Mouse (Mus musculus) forebrain, embryonic 13.5 days (tissue): ENCODE measurements around the gene 2810408A11Rik. TPM values are rescaled to one million over a fixed set of nuclear protein-coding genes. Genes with fewer than 3 reads are reported as not detected.

Experiments used
- ATAC-seq: fragments of 200-750 bp; cut with Nextera tagmentation; 2 replicates; pipeline ENCODE4 v1.8.0; 2017
- H3K27ac ChIP-seq: fragments of 300-500 bp; sonication (generic); 2 replicates; pipeline ENCODE4 v1.5.1; 2015; ENCODE audit warnings: inconsistent platforms, mild to moderate bottlenecking, moderate library complexity
- H3K27me3 ChIP-seq: fragments of 300-500 bp; sonication (generic); 2 replicates; pipeline ENCODE4 v1.6.1; 2015; ENCODE audit warnings: mild to moderate bottlenecking, inconsistent platforms
- H3K36me3 ChIP-seq: fragments of 300-500 bp; sonication (generic); 2 replicates; pipeline ENCODE4 v1.6.1; 2015; ENCODE audit warnings: mild to moderate bottlenecking, inconsistent platforms; ENCODE audit not compliant: poor library complexity, severe bottlenecking
- H3K4me1 ChIP-seq: fragments of 300-500 bp; sonication (generic); 2 replicates; pipeline ENCODE4 v1.6.1; 2015; ENCODE audit warnings: inconsistent platforms
- H3K4me2 ChIP-seq: fragments of 300-500 bp; sonication (generic); 2 replicates; pipeline ENCODE4 v1.6.1; 2015; ENCODE audit warnings: inconsistent platforms, mild to moderate bottlenecking, moderate library complexity
- H3K4me3 ChIP-seq: fragments of 300-500 bp; sonication (generic); 2 replicates; pipeline ENCODE4 v1.5.1; 2015; ENCODE audit warnings: mild to moderate bottlenecking, inconsistent platforms
- H3K9ac ChIP-seq: fragments of 300-500 bp; sonication (generic); 2 replicates; pipeline ENCODE4 v1.6.1; 2015; ENCODE audit warnings: mild to moderate bottlenecking, inconsistent platforms
- H3K9me3 ChIP-seq: fragments of 300-500 bp; sonication (generic); replicated peaks from 2 replicates; pipeline ENCODE4 v1.6.1; 2016; ENCODE audit warnings: inconsistent platforms
- whole genome bisulfite sequencing: fragments of 180-500 bp; shearing (Covaris S2); methylation state at CpG from one replicate; pipeline ENCODE4 v1.1.7; 2015; 5-methylcytosine and 5-hydroxymethylcytosine counted together
- polyA plus RNA-seq: library from polyadenylated mRNA; unstranded; fragments of >200 nt; fragmentation: Nextera tagmentation; extraction: Ambion mirVana; gene quantifications from 2 replicates; pipeline ENCODE4 v1.2.1, GENCODE M21; 2015

The 2810408A11Rik gene
- polyA plus RNA-seq, 1 experiment from 2014 or later: 19.1 TPM

DNA sequence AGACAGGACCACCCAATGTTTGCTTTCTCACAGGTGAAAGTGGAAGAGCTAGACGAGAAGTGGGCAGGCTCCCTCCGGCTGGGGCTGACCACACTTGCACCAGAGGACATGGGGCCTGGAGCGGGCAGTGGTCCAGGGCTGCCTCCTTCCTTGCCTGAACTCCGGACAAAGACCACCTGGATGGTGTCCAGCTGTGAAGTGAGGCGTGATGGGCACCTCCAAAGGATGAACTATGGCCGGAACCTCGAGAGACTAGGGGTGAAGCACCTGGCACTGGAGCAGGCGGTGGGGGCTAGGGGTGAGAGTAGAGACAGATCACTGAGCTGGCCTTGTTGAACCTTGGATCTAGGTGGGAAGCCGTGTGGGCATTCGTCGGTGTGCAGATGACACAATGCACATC lies 7.9 kb upstream of the 2810408A11Rik start:
- no peak overlapping the region for H3K9ac ChIP-seq
- H3K4me1 ChIP-seq: peaks cover 7% of the 10 kb centered on the region
- no peak overlapping the region for H3K4me3 ChIP-seq
- WGBS: 92% methylated on average over 11 of the region's 11 CpGs
- H3K27me3 ChIP-seq: no peaks in the 10 kb centered on the region
- H3K4me2 ChIP-seq: no peak overlapping the region
- H3K27ac ChIP-seq: no peak overlapping the region
- no peak for ATAC-seq
- peaks cover 99% of the 10 kb centered on the region for H3K36me3 ChIP-seq
- H3K9me3 ChIP-seq: no peaks in the 10 kb centered on the region

DNA sequence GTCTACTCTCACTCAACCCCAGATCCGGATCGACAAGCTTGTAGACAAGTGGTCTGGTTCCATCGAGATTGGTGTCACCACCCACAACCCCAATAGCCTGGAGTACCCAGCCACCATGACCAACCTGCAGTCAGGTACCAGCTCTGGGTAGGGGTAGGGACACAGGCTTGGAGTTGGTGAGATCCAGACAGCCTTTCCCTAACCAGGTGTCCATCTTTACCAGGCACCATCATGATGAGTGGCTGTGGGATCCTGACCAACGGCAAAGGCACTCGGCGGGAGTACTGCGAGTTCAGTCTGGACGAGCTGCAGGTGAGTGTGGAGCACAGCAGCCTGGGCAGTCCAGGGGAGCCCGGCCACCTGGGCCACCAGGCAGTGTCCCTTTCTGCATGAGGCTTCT lies 3.5 kb upstream of the 2810408A11Rik start:
- H3K4me1 ChIP-seq: peaks cover 23% of the 10 kb centered on the region
- no peaks in the 10 kb centered on the region for H3K9me3 ChIP-seq
- H3K27ac ChIP-seq: no peak overlapping the region
- H3K4me2 ChIP-seq: no peak overlapping the region
- H3K36me3 ChIP-seq: peaks cover 63% of the 10 kb centered on the region
- WGBS: 94% methylated on average over 9 of the region's 9 CpGs
- H3K9ac ChIP-seq: no peak overlapping the region
- H3K27me3 ChIP-seq: no peaks in the 10 kb centered on the region
- ATAC-seq: no peak
- no peak overlapping the region for H3K4me3 ChIP-seq

DNA sequence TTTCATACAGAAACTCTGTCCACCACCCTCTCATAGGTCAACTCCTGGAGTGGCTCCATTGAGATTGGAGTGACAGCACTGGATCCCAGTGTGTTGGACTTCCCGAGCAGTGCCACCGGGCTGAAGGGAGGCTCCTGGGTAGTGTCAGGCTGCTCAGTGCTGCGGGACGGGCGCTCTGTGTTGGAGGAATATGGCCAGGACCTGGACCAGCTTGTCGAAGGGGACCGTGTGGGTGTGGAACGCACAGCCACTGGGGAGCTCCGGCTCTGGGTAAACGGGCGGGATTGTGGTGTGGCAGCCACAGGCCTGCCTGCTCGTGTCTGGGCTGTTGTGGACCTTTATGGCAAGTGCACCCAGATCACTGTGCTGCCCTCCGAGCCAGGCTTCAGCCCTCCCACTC lies 2.2 kb upstream of the 2810408A11Rik start:
- 83% methylated on average over 13 of the region's 13 CpGs for WGBS

GRCm38 (mm10) chr11:69901993-69902392 lies 1.2 kb upstream of the 2810408A11Rik start:
- ATAC-seq: peak; percentile 7; the same call in 1 of the 2 replicates

More for the DNA sequence above, 2.2 kb upstream of the 2810408A11Rik start:
- Histone ChIP-seq H3K4me2 (peak overlapping the region; percentile 95), H3K4me1 (peaks cover 32% of the 10 kb centered on the region), H3K9me3 (no peaks in the 10 kb centered on the region), H3K27me3 (no peaks in the 10 kb centered on the region), H3K36me3 (peaks cover 50% of the 10 kb centered on the region), H3K4me3 (peak overlapping the region; percentile 89), H3K9ac (peak overlapping the region; percentile 97), H3K27ac (no peak overlapping the region)
- ATAC-seq: no peak

GRCm38 (mm10) chr11:69901406-69901846 lies 639 bp upstream of the 2810408A11Rik start:
- H3K9ac ChIP-seq: peak overlapping the region; percentile 97
- no peaks in the 10 kb centered on the region for H3K9me3 ChIP-seq
- peaks cover 34% of the 10 kb centered on the region for H3K36me3 ChIP-seq
- ATAC-seq: peak; percentile 77
- WGBS: under 1% methylated on average over 42 of the region's 42 CpGs
- H3K27ac ChIP-seq: peak overlapping the region; percentile 96
- peak overlapping the region; percentile 89 for H3K4me3 ChIP-seq
- peaks cover 32% of the 10 kb centered on the region for H3K4me1 ChIP-seq
- no peaks in the 10 kb centered on the region for H3K27me3 ChIP-seq
- peak overlapping the region; percentile 95 for H3K4me2 ChIP-seq

More at GRCm38 (mm10) chr11:69901993-69902392, 1.2 kb upstream of the 2810408A11Rik start:
- Histone ChIP-seq H3K27me3 (no peaks in the 10 kb centered on the region), H3K9ac (peak overlapping the region; percentile 97), H3K4me1 (peaks cover 32% of the 10 kb centered on the region), H3K4me3 (peak overlapping the region; percentile 89), H3K27ac (peak overlapping the region; percentile 96), H3K4me2 (peak overlapping the region; percentile 95), H3K9me3 (no peaks in the 10 kb centered on the region), H3K36me3 (peaks cover 40% of the 10 kb centered on the region)
- WGBS: under 1% methylated on average over 30 of the region's 39 CpGs

- 15% methylated on average over 4 of the region's 4 CpGs for WGBS
- H3K9ac ChIP-seq: peak overlapping the region; percentile 97
- no peaks in the 10 kb centered on the region for H3K27me3 ChIP-seq
- H3K27ac ChIP-seq: no peak overlapping the region
- peaks cover 32% of the 10 kb centered on the region for H3K4me1 ChIP-seq
- peaks cover 19% of the 10 kb centered on the region for H3K36me3 ChIP-seq
- no peak for ATAC-seq
- H3K4me3 ChIP-seq: peak overlapping the region; percentile 89
- H3K9me3 ChIP-seq: no peaks in the 10 kb centered on the region
- peak overlapping the region; percentile 95 for H3K4me2 ChIP-seq
These were observed 917 bp downstream of the 2810408A11Rik start for GRCm38 (mm10) chr11:69899870-69900269.

DNA sequence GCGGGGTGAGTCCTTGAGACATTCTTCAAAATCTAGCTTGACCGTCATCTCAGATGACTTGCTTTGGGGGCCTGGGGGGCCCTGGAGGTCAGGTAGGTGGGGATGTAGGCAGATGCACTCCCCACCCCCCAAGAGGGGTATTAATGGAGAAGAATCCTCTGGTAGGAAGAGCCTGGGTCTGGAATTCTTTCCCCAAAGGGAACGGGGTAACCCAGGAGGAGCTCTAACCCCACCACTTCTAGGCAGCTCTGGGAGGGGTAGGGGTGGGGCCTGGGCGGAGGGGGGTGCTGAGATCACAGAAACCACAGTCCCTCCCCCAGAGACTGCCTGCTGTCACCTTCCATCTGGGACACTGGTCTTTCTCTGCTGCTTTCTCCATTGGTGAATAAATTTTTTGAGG lies 5.5 kb downstream of the 2810408A11Rik start, which contains the start of gene Acap1:
Gene Acap1 (minus strand): TSS at position 249 of the 400 bp plus-strand sequence.
- Histone ChIP-seq H3K36me3 (no peaks in the 10 kb centered on the region), H3K27ac (no peak within 1 kb of the TSS), H3K4me1 (peaks cover 17% of the 10 kb centered on the region), H3K9me3 (no peaks in the 10 kb centered on the region), H3K27me3 (no peaks in the 10 kb centered on the region), H3K9ac (no peak within 1 kb of the TSS), H3K4me3 (no peak within 1 kb of the TSS), H3K4me2 (no peak within 1 kb of the TSS)
- ATAC-seq: no peak
- WGBS: 83% methylated on average over 4 of the region's 4 CpGs

DNA sequence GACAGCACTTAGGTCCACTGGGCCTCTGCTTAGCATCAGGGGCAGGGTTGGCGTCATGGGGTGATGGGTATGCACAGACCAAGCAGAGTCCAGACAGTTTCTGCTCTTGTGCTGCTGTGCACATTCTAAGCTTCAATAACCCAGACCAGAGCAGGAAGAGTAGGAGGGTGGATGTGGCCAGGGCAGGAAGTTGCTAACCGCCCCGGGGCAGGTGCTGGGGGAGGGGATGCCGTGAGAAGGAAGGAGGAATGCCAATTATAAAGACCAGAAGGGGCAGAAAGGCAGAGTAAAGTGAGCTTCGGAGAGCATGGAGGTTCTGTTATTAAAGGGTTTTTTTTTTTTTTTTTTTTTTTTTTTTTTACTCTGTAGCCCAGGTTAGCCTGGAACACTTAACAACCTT lies 6.1 kb downstream of the 2810408A11Rik start:
- H3K9me3 ChIP-seq: no peaks in the 10 kb centered on the region

DNA sequence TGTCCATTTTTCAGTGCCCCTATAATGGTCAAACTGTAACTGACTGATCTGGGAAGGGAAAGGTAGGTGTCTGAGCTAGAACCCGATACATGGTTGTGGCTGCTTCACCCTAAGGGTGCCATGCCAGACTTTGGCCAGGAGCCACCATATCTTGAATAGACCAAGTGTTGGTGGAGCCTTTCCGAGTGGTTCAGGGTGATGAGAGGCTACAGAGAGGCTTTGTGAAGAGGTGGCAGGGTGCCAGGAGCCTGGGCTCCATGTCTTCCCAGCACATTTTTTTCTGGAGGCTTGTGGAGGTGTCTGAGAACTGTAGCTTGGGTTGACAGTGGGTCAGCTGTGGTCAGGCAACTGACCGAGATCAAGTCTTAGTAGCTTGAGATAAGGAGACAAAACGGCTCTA lies 9.3 kb downstream of the 2810408A11Rik start:
- 70% methylated on average over 4 of the region's 4 CpGs for WGBS
- H3K4me3 ChIP-seq: no peak overlapping the region
- H3K4me2 ChIP-seq: no peak overlapping the region
- no peak for ATAC-seq
- no peak overlapping the region for H3K9ac ChIP-seq
- H3K27ac ChIP-seq: no peak overlapping the region
- H3K27me3 ChIP-seq: no peaks in the 10 kb centered on the region
- H3K36me3 ChIP-seq: no peaks in the 10 kb centered on the region
- no peaks in the 10 kb centered on the region for H3K9me3 ChIP-seq
- no peaks in the 10 kb centered on the region for H3K4me1 ChIP-seq

More for the DNA sequence above, 6.1 kb downstream of the 2810408A11Rik start:
- H3K27me3 ChIP-seq: no peaks in the 10 kb centered on the region
- no peak overlapping the region for H3K4me2 ChIP-seq
- ATAC-seq: no peak
- H3K27ac ChIP-seq: no peak overlapping the region
- WGBS: 95% methylated on average over 5 of the region's 5 CpGs
- H3K36me3 ChIP-seq: no peaks in the 10 kb centered on the region
- H3K4me1 ChIP-seq: peaks cover 13% of the 10 kb centered on the region
- no peak overlapping the region for H3K4me3 ChIP-seq
- no peak overlapping the region for H3K9ac ChIP-seq

DNA sequence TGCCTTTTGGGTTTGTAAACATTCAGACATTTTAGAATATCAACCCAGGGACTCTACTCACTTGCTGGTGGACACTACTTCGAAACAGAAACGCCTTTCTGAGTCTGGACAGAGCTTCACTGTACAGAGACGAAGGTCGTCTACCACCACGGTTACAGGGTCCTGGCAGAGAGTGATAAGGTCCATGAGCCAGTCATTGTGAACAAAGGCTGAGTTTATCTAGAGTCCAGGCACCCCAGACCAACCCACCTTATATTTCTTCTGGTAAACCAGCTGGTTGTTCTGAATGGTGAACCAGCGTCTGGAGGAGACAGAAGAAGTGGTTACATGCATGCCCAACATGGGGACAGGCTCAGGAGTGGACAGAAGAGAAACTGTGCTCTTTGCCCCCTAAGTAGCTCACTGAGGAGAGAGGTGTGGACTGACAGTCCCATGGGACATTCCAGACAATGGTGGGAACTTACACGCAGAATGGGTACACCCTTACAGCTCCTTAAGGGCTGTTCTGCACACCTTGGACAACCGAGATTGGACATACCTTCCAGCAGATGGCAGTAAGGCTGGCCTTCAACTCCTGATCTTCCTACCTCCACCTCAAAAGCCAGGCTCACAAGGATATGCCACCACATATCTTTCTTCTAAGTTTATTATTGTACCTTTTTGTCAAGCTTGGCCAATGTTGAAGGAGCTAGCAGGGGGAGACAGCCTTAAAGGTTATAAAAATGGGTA lies 13.7 kb downstream of the 2810408A11Rik start:
- Histone ChIP-seq H3K4me1 (no peaks in the 10 kb centered on the region), H3K9me3 (no peaks in the 10 kb centered on the region), H3K4me3 (no peak overlapping the region), H3K4me2 (no peak overlapping the region), H3K9ac (no peak overlapping the region), H3K27ac (no peak overlapping the region), H3K36me3 (no peaks in the 10 kb centered on the region), H3K27me3 (peaks cover 8% of the 10 kb centered on the region)
- 74% methylated on average over 8 of the region's 8 CpGs for WGBS
- ATAC-seq: no peak

- Histone ChIP-seq H3K27ac (no peak overlapping the region), H3K4me1 (peaks cover 18% of the 10 kb centered on the region), H3K36me3 (no peaks in the 10 kb centered on the region), H3K27me3 (peaks cover 31% of the 10 kb centered on the region), H3K4me2 (no peak overlapping the region), H3K9ac (no peak overlapping the region; the same call in 1 of the 2 replicates), H3K4me3 (no peak overlapping the region), H3K9me3 (no peaks in the 10 kb centered on the region)
- ATAC-seq: no peak
- 88% methylated on average over 8 of the region's 8 CpGs for WGBS
These were observed 16.1 kb downstream of the 2810408A11Rik start for GRCm38 (mm10) chr11:69884663-69885062.

DNA sequence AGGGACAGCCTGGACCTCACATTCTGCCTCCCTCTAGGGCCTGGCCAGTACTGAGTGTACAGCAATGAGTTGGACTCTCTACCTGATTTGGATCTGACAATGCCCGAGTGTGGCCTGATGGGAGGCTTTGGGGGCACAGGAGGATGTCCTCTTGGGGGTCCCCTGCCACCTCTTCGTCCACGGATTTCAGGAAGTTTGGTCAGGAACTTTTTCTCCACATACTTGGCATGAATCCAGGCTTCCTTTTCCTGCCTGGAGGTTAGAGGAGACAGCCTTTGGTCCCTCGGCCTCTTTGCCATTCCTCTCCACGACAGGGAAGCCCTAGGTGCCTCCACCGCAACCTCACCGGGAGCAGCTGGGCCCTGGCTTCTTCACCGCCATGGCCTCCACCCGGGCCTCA lies 16.5 kb downstream of the 2810408A11Rik start:
- ATAC-seq: no peak
- Histone ChIP-seq H3K9ac (no peak overlapping the region), H3K27me3 (peaks cover 35% of the 10 kb centered on the region), H3K4me2 (no peak overlapping the region), H3K9me3 (no peaks in the 10 kb centered on the region), H3K4me1 (peaks cover 18% of the 10 kb centered on the region), H3K4me3 (no peak overlapping the region), H3K27ac (no peak overlapping the region), H3K36me3 (no peaks in the 10 kb centered on the region)
- 91% methylated on average over 9 of the region's 9 CpGs for WGBS
